Mouse (Mus musculus) adrenal gland, adult (tissue): ENCODE measurements at regions not wholly inside any gene's neighbourhood (a gene's known extent, or its start where the extent isn't known, plus 50 kb on each side); places are given as distances from the start of the nearest gene placed in this dataset.
A peak's percentile ranks its signal among the peaks of the same experiment; 100 is the strongest.

Experiments
- DNase-seq, 2 experiments: peaks; one replicate each; pipeline ENCODE4 v3.0.0; 2022 to 2023; ENCODE audit warnings: low spot score in 1 of 2; ENCODE audit not compliant: inconsistent age in 2 of 2

- DNase-seq, result peak; percentile 57 to 87
These were observed 460.1 kb upstream of the Grid2 start for GRCm38 (mm10) chr6:62795596-62795995.
